Mouse (Mus musculus): ENCODE results near the gene Pkp1. TPM values are rescaled to one million over a fixed set of nuclear protein-coding genes. Genes with fewer than 3 reads are reported as not detected.

Gene Pkp1
- total RNA-seq (2021): under 1 TPM; 0.39 to 0.44 TPM

GRCm38 (mm10) chr1:135918644-135919407, at the start of gene Pkp1:
TSS of gene Pkp1 (minus strand) at chr1:135919207.
- DNase-seq (ENCODE audit: low spot score in 2 of 2): no peak
- intact Hi-C loops (cut with DNase I): no loop called here

- DNase-seq (ENCODE audit: low spot score in 2 of 2): no peak
- intact Hi-C loops (cut with DNase I): no loop called here
Observed at GRCm38 (mm10) chr1:135967739-135968138, 48.7 kb upstream of the Pkp1 start.

DNA sequence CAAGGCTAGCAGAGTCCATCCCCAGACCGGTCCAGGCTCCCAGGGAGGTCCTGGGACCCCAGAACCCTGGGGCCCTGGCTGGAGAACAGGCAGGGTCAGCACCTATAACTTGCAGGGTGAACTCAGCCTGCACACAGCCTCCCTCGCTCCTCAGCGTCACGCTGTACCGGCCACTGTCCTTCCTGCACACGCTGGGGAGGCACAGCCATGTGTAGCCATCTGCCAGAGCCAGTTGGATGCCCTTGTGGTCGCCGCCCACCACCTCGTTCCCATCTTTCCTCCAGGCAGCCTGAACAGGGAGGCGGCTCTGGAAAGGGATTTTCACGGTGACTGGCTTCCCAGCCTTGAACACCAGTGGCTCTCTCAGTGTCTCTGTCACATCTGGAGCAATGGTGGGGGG, 45.6 kb upstream of the Pkp1 start:
- DNase-seq (ENCODE audit: low spot score in 2 of 2): peak; percentile 19 to 39
- intact Hi-C loops (cut with DNase I): no loop called here

GRCm38 (mm10) chr1:135963177-135963576, 44.2 kb upstream of the Pkp1 start:
- intact Hi-C loops (cut with DNase I): no loop called here
- DNase-seq (ENCODE audit: low spot score in 2 of 2): no peak

- intact Hi-C loops (cut with DNase I): no loop called here
- DNase-seq (ENCODE audit: low spot score in 2 of 2): no peak
Observed at GRCm38 (mm10) chr1:135958483-135958882, 39.5 kb upstream of the Pkp1 start.

- no peak for DNase-seq (ENCODE audit: low spot score in 2 of 2)
- intact Hi-C loops (cut with DNase I): no loop called here
Observed at GRCm38 (mm10) chr1:135948871-135949270, 29.9 kb upstream of the Pkp1 start.

GRCm38 (mm10) chr1:135946247-135946646, 27.2 kb upstream of the Pkp1 start:
- peak in 1 of 2 experiments; percentile 39 for DNase-seq (ENCODE audit: low spot score in 2 of 2)
- intact Hi-C loops (cut with DNase I): no loop called here

GRCm38 (mm10) chr1:135945711-135946110, 26.7 kb upstream of the Pkp1 start:
- peak; percentile 21 to 39 for DNase-seq (ENCODE audit: low spot score in 2 of 2)
- intact Hi-C loops (cut with DNase I): loop anchor here (1.0 kb wide), 1 partner anchor 80 kb away; no protein-coding TSS in a partner anchor

GRCm38 (mm10) chr1:135944526-135945259, 25.7 kb upstream of the Pkp1 start:
- peak; percentile 63 to 79 for DNase-seq (ENCODE audit: low spot score in 2 of 2)
- intact Hi-C loops (cut with DNase I): loop anchor here (1.0 to 5.0 kb wide), 2 partner anchors 79 to 227 kb away; no protein-coding TSS in a partner anchor

DNA sequence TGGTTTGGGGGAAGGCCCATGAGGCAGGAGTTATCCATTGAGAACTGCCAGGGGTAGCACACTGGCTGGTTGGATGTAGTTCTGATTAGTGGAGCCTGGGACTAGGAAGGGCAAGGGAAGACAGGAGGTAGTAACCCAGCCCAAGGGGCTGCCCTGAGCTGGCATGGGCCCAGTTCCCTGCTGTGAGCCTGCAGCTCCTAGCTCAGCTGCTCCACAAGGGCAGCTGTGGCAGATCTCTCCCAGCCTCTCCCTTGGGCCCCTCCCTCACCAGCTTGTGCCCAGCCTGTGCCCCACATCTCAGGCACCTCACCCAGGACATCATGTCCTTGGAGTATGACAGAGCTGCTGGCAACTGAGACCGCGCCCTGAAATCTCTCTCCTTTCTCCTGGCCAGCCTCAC, 24.7 kb upstream of the Pkp1 start:
- intact Hi-C loops (cut with DNase I): loop anchor here (5.0 kb wide), 1 partner anchor 226 kb away; no protein-coding TSS in a partner anchor
- DNase-seq (ENCODE audit: low spot score in 2 of 2): no peak

- DNase-seq (ENCODE audit: low spot score in 2 of 2): no peak
- intact Hi-C loops (cut with DNase I): loop anchor here (5.0 kb wide), 1 partner anchor 225 kb away; no protein-coding TSS in a partner anchor
Observed at GRCm38 (mm10) chr1:135942116-135942515, 23.1 kb upstream of the Pkp1 start.

DNA sequence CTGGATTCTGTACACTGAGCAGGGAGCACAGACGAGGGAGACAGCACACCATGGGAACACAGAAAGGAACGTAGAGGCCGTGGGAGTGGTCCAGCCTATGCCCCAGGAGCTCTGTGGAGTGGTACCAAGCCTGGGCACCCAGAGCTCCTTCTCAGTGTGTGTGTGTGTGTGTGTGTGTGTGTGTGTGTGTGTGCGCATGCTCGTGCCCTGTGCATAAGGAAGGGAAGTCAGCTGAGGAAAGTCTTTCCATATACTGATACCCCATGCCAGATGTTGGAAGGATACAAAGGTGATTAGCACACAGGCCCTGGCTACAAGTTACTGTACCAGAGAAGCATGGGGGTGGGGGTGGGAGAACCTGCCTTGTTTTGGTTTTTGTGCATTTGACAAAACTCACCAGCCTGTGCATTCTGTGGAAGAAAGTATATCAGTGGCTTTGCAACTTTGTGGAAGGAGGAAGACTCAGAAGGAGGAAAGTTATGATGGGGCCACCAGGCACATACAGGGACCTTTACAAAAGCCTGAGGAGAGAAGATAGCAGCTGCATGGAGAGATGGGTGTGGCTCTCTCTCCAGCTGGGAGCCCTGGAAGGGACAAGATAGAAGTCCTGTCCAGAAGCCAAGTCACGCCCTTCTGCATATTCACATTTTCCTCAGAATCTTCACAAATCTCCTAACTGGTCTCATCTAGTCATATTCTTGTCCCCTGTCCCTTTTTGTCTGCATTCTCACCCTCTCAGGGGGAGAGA, 22.4 kb upstream of the Pkp1 start:
- intact Hi-C loops (cut with DNase I): loop anchor here (5.0 kb wide), 1 partner anchor 224 kb away; no protein-coding TSS in a partner anchor
- no peak for DNase-seq (ENCODE audit: low spot score in 2 of 2)

GRCm38 (mm10) chr1:135936091-135936490, 17.1 kb upstream of the Pkp1 start:
- no peak for DNase-seq (ENCODE audit: low spot score in 2 of 2)

GRCm38 (mm10) chr1:135933704-135934293, 14.8 kb upstream of the Pkp1 start:
- DNase-seq (ENCODE audit: low spot score in 2 of 2): no peak
- intact Hi-C loops (cut with DNase I): no loop called here

More at GRCm38 (mm10) chr1:135936091-135936490, 17.1 kb upstream of the Pkp1 start:
- intact Hi-C loops (cut with DNase I): no loop called here

- DNase-seq (ENCODE audit: low spot score in 2 of 2): no peak
- intact Hi-C loops (cut with DNase I): no loop called here
Observed at GRCm38 (mm10) chr1:135929876-135930275, 10.9 kb upstream of the Pkp1 start.

GRCm38 (mm10) chr1:135925848-135926247, 6.8 kb upstream of the Pkp1 start:
- DNase-seq (ENCODE audit: low spot score in 2 of 2): no peak
- intact Hi-C loops (cut with DNase I): no loop called here

DNA sequence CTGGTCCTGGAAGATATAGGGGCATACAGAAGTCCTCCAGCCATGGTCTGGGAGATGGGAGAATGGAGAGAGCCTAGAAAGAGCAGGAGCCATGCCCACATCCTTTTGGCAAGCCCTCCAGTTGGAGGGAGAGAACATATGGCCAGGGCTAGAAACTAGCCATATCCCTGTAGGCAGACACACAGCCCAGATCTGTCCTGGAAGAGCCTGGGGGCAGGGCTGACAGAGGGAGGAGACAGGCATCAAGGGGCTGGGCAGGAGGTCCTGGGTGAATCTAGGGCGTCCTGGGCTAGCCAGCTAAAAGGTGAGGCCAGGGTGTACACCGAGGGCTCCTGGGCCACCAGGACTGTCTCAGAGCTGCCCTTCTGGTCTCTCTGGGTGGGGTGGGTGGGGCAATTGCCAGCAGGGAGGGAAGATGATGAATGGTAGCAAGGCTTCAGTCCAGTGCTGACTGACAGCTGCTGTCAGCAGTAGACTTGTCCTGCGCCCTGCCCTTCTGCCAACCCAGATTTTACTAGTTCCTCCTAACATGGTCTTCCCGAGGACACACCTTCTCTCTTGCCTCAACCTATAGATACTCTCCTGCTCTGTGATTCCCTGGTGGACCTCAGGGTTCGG, 5.5 kb upstream of the Pkp1 start:
- DNase-seq (ENCODE audit: low spot score in 2 of 2): no peak
- intact Hi-C loops (cut with DNase I): no loop called here

DNA sequence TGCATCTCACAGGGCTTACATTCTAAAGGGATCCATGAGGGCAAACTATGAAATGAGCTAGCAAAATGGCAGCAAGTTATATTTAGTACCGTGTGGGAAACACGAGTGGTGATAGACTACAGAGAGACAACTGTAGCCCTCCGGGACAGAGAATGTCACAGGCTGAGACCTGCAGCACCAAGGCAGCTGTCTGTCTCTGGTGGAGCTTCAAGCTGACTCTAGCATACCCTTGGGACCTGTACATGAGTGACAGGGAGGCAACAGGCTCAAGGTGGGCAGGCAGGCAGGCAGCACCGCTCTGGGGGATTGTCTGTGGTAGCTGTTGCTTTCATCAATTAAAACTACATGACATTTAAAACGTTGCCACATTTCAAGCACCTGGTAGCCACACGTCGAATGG, 4.2 kb upstream of the Pkp1 start:
- intact Hi-C loops (cut with DNase I): no loop called here

GRCm38 (mm10) chr1:135917206-135917605, 1.8 kb downstream of the Pkp1 start:
- intact Hi-C loops (cut with DNase I): no loop called here
- DNase-seq (ENCODE audit: low spot score in 2 of 2): no peak

More for the DNA sequence above, 4.2 kb upstream of the Pkp1 start:
- no peak for DNase-seq (ENCODE audit: low spot score in 2 of 2)

Measured in left cerebral cortex, postnatal 36 days (tissue).